Mouse (Mus musculus): ENCODE data around the gene Mettl3.

DNA sequence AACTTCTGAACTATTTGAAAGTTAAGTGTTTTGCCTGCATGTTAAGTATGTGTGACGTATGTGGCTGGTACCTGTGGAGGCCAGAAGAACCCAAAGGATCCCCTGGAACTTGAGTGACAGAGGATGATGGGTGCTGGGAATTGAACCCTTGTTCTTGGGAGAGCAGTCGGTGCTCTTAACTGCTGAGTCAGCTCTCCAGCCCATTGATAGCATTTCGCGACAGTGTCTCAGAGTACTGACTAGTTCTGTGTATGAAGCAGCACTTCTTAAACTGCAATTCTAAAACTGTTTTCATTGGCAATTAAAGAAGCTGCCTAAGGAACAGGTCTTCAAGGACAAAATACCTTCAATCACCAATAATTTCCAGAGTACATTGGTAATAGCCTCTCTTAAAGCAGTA lies 27.7 kb downstream of the Mettl3 start:
- no peak for TF ChIP-seq POLR2A (IDR thresholded peaks at IDR 0.05; ENCODE audit: insufficient read length, low read depth)
- TF ChIP-seq MYOG (IDR thresholded peaks at IDR 0.05; ENCODE audit: control insufficient read depth in 1 of 3, insufficient read depth in 1 of 3, insufficient read length in 2 of 3, low read depth in 2 of 3), result no peak
- TF ChIP-seq SRF (IDR thresholded peaks at IDR 0.05; ENCODE audit: control insufficient read depth, insufficient read length, low read depth), result no peak
- no peak for TF ChIP-seq MAX (IDR thresholded peaks at IDR 0.05; ENCODE audit: low read depth)
- no peak for TF ChIP-seq USF1 (IDR thresholded peaks at IDR 0.05; ENCODE audit: low read depth)
- no peak for TF ChIP-seq TCF12 (IDR thresholded peaks at IDR 0.05; ENCODE audit: insufficient read depth, poor library complexity, severe bottlenecking)
- no peak for TF ChIP-seq TCF3 (IDR thresholded peaks at IDR 0.05; ENCODE audit: insufficient read length, low read depth)
- TF ChIP-seq E2F4 (IDR thresholded peaks at IDR 0.05; ENCODE audit: insufficient read depth), result no peak
- no peak for TF ChIP-seq REST (IDR thresholded peaks at IDR 0.05; ENCODE audit: insufficient read depth, insufficient read length)
- TF ChIP-seq POLR2AphosphoS2 (IDR thresholded peaks at IDR 0.05; ENCODE audit: insufficient read length, low read depth), result no peak
